Mouse (Mus musculus) spleen, postnatal 14 days (tissue): ENCODE results near the gene Gm42372.

Source experiments
- DNase-seq, 2 experiments: peaks; one replicate each; pipeline ENCODE4 v3.0.0; 2021 to 2022; ENCODE audit warnings: low spot score in 2 of 2

Gene Gm42372

DNA sequence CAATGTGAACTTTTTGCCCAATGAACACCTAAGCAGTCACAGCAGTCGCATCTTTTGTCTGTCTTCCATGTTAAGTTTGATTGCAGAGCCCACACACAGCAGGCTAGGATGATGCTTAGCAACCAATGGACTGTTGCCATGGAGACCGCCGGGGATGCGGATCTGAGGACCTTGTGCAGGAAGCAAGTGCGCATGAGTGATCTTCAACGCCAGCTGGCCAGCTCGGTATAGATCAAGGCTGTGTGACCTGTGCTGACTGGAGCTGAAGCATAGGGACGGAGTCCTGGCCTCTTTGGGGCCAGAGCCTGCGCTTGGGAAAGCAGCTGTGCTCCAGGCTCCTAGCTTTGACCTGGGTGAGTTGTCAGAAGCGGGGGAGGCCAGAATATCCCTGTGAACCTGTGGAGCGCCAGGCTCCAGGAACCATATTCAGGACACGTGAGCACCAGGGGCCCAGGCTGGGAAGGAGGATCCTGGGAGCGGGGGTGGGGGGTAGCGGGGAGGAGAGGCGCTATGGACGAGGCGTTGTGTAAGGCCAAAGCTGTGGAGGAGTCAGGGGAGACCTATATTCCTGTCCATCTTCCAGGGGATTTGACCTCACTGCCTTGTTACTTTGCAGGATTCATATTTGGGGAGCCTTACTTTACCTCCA lies 23.2 kb upstream of the Gm42372 start, which contains the start of gene Pnmal1:
Gene Pnmal1, plus strand, starts transcription at position 141 of the 649 bp plus-strand sequence.
- no peak for DNase-seq

DNA sequence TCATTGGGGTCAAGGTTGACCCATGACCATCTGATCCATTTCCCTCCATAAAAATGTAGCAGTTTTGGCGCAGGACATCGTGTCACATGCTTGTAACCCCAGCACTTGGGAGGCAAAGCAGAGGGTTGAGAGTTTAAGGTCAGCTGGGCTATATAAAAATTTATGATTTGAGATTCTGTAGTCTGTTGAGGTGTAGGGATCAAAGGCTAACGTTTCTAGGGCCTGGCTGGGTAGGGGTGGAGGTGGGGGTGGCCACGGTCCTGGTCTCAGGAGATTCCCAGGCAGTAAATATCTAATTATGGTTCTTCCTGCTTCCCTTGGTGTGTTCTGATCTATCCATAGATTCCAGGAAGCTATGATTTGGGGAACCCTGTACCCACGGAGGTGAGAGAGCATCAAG lies 21.2 kb upstream of the Gm42372 start:
- no peak for DNase-seq

DNA sequence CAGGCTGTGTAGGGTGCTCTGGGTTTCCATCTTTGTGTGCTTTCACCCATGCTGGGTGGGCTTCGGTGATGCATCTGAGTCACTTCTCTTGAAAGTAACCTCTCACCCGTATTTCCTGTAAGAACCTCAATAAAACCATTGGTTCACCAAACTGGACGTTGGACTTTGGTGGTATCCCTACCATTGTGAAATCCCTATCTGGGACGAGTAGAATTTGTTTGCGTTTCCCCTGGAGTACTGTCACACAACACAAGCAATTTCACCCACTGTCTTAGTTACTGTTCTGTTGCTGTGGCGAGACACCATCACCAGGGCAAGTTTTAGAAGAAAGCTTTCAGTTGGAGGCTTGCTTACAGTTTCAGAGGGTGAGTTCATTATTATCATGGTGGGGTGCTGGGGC lies 14.5 kb upstream of the Gm42372 start:
- DNase-seq = no peak

DNA sequence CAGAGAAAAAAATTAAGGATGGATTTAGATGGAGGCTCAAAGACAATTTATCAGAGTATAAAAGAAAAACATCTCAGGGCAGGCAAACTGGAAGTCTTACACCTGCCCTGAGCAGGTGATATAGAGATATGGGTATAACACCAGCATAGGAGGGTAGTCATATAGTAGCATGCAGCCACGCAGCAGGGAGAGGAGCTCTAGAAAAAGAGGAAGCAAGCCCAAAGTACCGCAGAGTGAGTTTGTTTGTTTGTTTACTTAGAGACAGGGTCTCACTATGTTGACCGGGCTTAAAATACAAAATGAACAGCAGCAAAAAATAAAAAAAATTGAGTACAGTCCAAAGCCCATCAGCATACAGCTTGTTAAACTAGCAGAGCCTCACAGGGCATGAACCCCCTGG lies 11.7 kb upstream of the Gm42372 start:
- no peak for DNase-seq

DNA sequence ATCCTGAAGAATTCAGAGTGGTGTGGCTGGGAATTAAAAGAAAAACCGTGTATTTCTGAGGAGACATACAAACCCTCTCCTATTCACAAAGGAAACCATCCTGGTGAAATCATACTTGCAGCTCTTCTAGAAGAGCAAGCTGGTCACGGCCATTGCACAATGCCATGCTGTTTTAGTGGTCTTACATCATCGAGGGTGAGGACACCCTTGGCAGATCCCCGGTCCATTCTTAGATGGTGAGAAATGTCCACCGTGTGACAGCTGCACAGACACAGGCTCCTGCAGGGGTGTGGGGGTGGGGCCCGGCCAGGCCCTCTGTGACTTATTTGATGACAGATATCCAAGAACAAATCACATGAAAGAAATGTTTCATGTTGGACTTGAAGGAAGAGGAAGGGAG lies 8.9 kb upstream of the Gm42372 start:
- DNase-seq = no peak

DNA sequence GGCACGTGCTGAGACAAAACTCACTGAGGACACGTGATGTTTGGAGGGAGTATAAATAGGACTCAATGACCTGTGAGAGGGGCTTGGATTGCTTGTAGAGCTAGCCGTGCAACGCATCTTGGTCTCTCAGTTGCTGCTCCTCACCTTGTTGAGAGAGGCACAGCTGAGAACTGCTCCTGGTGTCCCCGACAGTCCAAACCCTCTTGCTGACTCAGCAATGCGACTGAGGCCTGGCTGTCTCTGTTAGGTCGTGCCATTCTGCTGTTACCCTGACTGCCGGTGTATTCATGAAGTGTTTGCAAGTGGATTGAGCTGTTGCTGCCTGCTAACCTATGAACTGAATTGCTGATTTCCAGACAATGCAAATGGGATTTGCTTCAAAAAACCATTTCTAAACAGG lies 6.6 kb upstream of the Gm42372 start:
- DNase-seq = no peak

DNA sequence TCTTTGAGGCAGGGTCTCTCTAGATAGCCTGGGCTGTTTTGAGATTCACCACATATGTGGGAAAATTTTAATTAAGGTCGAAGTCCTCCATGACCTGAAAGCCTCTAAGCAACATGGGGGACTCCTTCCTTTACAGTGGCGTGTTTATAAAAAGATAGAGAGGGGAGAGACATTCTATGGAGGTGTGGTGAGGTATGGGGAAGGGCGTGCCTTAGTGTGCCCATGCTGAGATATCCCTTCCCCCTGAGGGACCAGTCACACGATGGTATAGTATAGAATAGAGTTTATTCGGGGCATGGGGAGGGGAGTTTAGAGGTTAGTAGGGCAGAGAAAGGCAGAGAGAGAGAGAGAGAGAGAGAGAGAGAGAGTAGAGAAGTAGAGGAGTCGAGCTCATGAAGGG lies 4.7 kb upstream of the Gm42372 start:
- no peak for DNase-seq

DNA sequence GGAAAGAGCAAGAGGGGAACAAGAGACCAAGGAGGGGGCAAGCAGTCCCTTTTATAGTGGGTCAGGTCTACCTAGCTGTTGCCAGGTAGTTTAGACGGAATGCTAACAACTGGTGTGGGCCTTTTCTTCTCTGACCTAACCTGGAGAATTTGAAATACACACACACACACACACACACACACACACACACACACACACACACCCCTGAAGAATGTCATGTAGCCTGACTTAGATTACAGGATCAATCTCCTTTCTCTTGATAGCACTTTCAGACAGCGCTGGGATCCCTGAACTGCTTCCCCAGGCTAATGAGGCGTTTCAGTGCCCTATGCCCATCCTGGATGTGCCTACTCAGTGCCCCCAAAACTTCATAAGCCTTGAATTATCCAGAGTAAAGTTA lies 4.3 kb upstream of the Gm42372 start:
- DNase-seq = no peak

DNA sequence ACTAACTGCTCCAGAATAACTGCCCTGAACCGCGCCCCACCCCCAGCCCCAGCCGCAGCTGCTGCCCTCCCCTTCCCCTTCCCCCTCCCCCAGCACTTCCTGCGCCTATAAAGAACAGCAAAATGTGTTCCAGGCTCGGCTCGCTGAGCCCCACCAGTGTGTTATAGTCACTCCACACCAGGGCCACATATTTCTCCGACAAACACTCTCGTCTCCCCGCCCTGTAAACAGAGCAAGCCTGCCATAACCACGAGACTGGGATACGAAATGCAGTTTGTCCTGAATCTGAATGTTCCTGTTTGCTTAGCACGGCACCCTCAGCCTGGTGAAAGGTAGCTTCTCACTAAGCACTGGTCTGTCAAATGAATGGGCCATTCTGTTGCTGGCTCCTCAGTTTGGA lies 2.5 kb upstream of the Gm42372 start:
- no peak for DNase-seq

DNA sequence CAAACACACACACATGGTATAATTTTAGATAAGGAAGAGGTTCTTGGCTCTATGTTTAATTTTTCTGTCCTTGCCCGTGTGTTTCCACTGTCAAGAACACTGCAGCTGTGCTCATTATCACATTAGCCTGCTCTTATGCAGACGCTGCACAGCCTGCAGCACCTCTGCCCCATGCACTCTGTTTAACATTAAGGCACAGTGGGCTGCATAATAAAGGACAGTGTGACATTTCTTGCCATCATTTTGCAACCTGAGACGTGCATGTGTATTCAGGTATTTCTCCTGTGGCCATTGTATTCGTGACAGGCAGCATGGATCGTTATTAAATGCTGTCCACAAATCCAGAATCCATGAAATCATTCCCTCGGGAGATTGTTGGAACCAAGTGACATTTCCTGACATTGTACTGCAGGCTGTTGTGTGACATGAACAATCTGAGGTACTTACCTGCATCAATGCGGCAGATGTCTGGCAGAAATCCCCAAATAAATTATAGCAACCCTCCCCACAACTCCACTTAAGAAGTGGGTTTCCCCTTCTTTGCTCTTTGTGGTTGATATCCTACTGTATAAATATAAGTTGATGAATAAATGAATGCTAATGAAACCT lies 4.8 kb downstream of the Gm42372 start:
- DNase-seq = no peak

DNA sequence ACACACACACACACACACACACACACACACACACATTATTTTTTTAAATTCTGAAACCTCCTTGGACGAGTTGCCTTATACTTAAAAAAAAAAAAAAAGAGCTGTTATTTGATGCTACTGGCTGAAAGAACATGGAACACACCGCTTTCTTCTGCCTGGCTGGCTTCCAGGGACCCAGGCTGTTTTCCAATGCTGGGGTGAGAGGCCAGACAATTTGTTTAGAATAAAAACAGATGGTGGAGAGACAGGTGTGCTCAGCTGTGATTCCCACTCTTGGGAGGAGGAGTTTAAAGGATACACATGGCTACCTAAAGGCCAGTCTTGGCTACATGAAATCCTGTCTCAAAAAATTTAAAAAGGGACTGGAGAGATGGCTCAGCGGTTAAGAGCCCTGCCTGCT lies 5.5 kb downstream of the Gm42372 start:
- no peak for DNase-seq

DNA sequence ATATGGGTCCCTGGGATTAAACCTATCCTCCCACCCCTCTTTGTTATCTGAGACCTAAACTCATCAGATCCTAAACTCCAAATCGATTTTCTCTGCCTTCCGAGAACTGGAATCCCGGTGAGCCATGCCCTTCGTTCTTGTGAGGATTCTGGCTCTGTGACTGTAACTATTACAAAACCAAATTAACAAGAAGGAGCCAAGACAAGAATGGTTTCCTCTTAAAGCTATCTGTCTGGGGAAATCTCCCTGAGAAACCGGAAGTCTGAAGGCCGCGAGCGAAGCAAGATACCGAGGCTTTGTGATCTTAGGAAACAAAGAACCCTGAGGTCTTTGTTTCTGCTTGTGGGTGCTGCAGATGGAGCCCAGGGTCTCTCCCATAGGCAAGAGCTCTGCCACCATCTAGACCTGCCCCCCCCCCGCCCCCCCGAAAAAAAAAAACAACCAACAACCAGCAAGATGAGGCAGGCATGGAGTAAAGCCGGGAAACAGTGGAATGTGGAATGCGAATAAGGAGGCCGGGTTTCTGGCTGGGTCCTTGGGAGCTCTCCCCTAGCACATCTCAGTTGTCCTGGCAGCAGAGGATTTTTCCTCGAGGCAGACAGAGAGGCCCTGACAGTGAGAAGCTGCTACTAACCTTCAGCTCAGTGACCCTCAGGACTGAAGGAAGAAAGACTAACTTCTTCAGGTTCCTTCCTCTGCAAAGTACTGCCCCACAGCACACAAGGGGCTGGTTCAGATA lies 7.3 kb downstream of the Gm42372 start:
- DNase-seq = no peak

DNA sequence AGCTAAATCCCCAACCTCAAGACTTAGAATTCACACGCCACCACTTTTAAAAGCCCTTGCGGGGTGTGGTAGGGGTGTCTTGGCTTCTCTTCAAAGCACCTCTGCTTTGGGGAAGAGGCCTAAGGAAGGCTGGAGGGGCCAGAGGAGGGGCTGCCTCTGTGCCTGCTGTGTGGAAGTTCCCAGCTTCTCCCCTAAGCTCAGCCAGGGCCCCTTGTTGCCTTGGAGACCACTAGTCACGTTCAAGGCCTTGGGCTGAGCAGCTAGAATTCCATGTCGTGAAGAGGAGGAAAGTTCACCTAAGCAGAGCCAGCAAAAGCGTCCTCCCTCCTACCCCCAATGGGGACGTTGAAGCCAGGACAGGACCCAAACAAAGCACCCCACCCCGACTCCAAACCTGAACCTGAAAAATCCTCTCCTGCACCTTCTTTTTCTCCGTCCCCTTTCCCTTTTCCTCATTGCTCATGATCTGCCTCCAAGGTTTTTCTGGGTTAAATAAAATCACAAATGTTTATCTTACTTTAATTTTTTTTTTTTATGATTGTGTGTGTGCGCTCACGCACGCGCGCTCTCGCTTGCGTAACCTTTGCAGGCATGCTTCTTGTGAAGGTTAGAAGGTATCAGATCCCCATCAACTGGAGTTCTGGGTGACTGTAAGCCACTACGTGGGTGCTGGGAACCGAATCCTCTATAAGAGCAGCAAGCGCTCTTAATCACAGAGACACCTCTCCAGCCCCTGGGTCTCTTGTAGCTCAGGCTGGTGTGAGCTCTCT lies 9.0 kb downstream of the Gm42372 start:
- DNase-seq = no peak

DNA sequence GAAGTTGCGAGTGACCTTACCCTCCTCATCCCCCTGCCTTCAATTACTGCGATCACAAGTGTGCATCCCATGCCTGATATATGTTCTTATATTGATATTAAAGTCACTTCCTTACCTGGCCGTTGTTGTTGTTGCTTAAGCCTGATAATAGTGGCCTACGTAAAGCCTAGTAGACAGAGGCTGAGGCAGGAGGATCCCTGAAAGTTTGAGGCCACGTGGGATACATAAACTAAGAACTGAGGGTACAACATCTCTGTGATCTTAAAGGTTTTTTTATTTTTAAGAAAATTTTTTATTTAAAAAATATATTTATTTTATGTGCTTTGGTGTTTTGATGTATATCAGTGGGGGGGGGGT lies 9.5 kb downstream of the Gm42372 start, which contains the start of gene Ccdc8:
Gene Ccdc8, plus strand, starts transcription at position 258 of the 357 bp plus-strand sequence.
- no peak for DNase-seq

DNA sequence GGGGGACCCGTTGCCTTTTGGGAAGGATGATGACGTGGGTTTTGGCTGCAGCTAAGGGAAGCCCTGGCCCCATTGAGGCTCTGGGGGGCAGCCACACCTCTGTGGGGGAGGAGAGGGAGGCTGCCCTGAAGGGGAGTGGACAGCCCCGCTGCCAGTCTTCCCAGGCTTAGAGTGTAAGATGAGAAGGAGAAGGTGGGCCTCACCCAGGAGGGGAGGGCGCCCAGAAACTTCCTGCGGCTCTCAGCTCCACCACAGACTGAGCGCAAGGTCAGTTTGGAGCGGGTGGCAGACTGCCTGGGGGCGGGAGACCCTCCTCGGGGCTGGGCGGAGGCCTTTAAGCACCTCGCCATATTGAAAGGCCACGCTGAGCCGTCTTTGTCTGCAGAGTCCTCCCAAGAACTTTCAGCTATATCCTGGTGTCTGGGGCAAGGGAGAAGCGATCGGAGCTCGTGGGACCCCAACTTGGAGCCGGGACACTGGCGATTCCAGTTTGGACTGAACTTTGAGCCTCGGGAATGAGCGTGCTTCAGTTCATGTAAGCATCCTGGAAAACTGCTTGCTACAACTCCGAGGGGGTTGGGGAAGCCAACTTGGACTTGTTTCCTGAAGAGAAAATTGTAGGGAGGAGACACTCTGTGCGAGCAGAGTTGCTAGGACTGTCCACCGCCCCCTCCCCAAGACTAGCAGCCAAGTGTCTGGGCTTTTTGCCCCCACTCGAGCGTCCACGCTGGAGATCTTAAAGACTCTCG lies 10.9 kb downstream of the Gm42372 start:
- no peak for DNase-seq

DNA sequence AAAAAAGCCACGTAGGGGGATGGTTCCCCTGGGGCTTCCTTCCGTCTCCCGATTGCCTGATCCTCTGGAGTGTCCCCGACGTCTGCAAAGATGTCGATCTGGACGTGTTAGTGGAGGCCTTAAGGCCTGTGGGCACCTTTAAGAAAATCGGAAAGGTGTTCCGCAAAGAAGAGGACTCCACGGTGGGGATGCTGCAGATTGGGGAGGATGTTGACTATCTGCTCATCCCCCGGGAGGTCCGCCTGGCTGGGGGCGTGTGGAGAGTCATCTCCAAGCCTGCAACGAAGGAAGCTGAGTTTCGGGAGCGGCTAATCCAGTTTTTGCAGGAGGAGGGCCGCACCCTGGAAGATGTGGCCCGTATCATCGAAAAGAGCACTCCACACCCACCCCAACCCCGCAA lies 11.5 kb downstream of the Gm42372 start:
- no peak for DNase-seq

DNA sequence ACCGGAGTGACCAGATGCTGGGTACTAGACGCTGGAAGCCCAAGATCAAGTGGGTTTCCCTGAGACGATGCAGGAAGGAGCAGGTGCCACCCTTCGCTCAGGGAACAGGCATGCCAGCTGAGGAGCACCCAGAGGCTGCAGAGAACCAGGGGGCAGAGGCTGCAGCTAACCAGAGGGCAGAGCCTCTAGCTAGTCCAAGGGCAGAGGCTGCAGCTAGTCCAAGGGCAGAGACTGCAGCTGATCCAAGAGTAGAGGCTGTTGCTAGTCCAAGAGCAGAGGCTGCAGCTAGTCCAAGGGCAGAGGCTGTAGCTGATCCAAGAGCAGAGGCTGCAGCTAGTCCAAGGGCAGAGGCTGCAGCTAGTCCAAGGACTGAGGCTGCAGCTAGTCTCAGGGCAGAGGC lies 12.5 kb downstream of the Gm42372 start:
- no peak for DNase-seq

DNA sequence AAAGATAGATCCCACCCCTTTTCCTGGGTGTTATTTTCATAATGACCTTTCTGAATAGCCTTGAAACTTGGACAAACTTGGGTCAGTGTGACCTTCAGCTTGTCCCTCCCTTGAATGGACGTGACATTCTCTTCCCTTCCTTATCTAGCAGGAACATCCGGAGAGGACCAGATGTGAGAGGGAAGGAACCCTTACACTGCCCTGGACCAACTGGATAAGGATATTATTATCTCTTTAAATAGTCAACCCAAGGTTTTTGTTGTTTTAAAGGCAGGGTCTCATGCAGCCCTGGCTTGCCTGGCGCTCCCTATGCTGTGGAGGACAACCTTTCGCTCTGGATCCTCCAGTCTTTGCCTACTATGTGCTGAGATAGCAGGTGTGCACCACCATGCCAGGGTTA lies 16.3 kb downstream of the Gm42372 start:
- no peak for DNase-seq

DNA sequence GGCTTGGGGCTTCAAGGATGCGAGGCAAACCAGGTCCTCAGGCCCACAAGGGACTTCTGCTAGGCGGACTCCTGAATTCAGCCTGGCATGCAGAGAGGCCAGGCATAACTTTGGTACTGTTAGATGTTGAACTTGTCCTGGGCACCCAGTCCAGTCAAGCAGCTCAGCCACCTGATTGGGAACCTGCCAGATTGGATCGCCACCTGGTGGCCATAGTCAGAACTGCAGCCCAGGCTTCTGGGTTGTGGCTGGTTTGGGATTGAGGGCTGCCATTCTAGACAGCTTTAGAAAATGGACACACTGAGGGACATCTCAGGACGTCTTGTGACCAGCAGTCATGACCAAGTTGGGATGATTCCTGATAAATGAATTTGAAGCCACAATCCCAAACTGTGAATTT lies 16.8 kb downstream of the Gm42372 start:
- DNase-seq = peak; percentile 80 to 89

DNA sequence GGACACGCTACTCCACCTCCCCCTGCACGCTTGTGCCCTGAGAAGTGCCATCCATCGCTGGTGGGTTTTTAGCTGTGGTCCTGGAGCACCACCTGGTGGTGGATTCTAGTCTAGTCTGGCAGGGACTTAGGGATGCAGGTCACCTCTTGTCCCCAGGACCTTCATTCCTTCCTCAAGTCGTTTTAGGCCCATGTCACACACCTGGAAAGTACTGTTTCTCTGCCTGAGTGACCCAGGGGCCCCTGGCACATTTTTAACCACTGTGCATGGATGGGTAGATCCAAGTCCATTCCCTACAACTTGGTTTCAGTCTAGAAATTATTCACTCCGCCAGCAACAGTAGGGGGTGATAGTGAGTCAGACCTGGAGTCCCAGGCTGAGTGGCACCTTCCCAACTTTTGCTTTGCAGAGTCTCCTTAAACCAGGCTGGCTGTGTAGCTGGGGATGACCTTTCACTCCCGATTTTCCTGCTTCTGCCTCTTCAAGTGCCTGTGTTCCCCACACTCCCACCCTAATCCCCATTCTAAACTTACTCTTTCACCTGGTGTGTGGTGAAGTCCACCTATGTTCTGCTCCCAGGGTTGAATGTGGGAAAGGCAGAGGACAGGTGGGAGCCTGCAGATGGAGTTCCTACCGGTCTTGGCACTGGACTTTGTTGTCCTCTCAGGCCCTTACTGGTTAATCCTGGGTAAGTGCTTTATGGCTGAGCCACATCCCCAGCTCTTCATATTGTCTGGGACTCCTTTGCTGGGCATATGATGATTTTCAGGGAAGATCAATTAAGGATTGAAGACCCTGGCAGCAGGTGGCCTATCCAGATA lies 19.7 kb downstream of the Gm42372 start:
- peak; percentile 55 to 73 for DNase-seq
